Mouse (Mus musculus) neural tube, embryonic 11.5 days (tissue): Measurements from ENCODE around the gene Gm20431. TPM values are rescaled to one million over a fixed set of nuclear protein-coding genes. Genes with fewer than 3 reads are reported as not detected.
A peak's percentile ranks its signal among the peaks of the same experiment; 100 is the strongest.

Source experiments
- ATAC-seq: fragments of 200-750 bp; cut with Nextera tagmentation; 2 replicates; pipeline ENCODE4 v1.8.0; 2017; ENCODE audit warnings: moderate number of reproducible peaks, mild to moderate bottlenecking, moderate TSS enrichment, moderate library complexity; ENCODE audit not compliant: insufficient read depth, low FRiP score, low TSS enrichment
- DNase-seq: peaks from one replicate; pipeline ENCODE4 v3.0.0-alpha.2; 2015; ENCODE audit warnings: low spot score
- H3K27ac ChIP-seq: fragments of 300-500 bp; sonication (generic); 2 replicates; pipeline ENCODE4 v1.5.1; 2014; ENCODE audit warnings: low read depth, mild to moderate bottlenecking, low read length
- H3K27me3 ChIP-seq: fragments of 300-500 bp; sonication (generic); 2 replicates; pipeline ENCODE4 v1.6.1; 2014; ENCODE audit warnings: mild to moderate bottlenecking, low read length, mixed read lengths; ENCODE audit not compliant: control insufficient read depth, insufficient read depth
- H3K36me3 ChIP-seq: fragments of 300-500 bp; sonication (generic); 2 replicates; pipeline ENCODE4 v1.6.1; 2014; ENCODE audit warnings: mild to moderate bottlenecking, low read length, moderate library complexity, mixed read lengths; ENCODE audit not compliant: control insufficient read depth, insufficient read depth
- H3K4me1 ChIP-seq: fragments of 300-500 bp; sonication (generic); 2 replicates; pipeline ENCODE4 v1.6.1; 2014; ENCODE audit warnings: low read length, mixed read lengths; ENCODE audit not compliant: control insufficient read depth, insufficient read depth
- H3K4me2 ChIP-seq: fragments of 300-500 bp; sonication (generic); 2 replicates; pipeline ENCODE4 v1.6.1; 2014; ENCODE audit warnings: low read depth, mild to moderate bottlenecking, moderate library complexity
- H3K4me3 ChIP-seq: fragments of 300-500 bp; sonication (generic); 2 replicates; pipeline ENCODE4 v1.5.1; 2014; ENCODE audit warnings: low read depth, low read length
- H3K9ac ChIP-seq: fragments of 300-500 bp; sonication (generic); 2 replicates; pipeline ENCODE4 v1.6.1; 2014; ENCODE audit warnings: mild to moderate bottlenecking, low read length
- H3K9me3 ChIP-seq: fragments of 300-500 bp; sonication (generic); 2 replicates; pipeline ENCODE4 v1.6.1; 2016; ENCODE audit warnings: low read length; ENCODE audit not compliant: control insufficient read depth
- WGBS: fragments of 180-500 bp; shearing (Covaris S2); extraction: QIAGEN DNeasy Blood & Tissue Kit; methylation state at CpG from one replicate; pipeline ENCODE4 v1.1.7; 2014; 5-methylcytosine and 5-hydroxymethylcytosine counted together
- polyA plus RNA-seq: library from polyadenylated mRNA; unstranded; fragments of >200 nt; fragmentation: Nextera tagmentation; extraction: Ambion mirVana; gene quantifications from 2 replicates; pipeline ENCODE4 v1.2.1, GENCODE M21; 2014

Gene Gm20431
- polyA plus RNA-seq, 1 experiment from 2014 or later, result not detected

DNA sequence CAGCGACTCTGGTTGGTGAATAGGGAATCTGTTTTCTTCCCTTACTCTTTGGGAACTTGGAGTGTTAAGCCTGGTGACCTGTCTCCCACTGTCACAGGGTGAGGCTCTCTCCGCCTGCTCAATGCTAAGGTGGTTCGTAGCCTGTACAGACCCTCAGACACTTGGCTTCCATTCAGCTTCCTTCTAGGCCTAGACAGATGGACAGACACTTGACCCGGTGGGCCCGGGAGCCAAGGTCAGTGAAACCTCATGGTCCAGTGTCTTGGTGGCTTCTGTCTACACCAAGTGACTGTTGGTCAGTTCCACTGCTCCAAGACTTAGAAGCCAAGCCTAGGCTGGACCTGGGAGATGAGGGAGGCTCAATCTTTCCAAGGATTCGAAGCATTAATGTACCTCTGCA lies 30.1 kb upstream of the Gm20431 start:
- no peak for DNase-seq
- Histone ChIP-seq H3K9ac (no peak overlapping the region), H3K4me2 (no peak overlapping the region), H3K4me1 (peaks cover 8% of the 10 kb centered on the region), H3K27ac (no peak overlapping the region), H3K36me3 (no peaks in the 10 kb centered on the region), H3K4me3 (no peak overlapping the region), H3K27me3 (peaks cover 33% of the 10 kb centered on the region), H3K9me3 (no peaks in the 10 kb centered on the region)
- WGBS, result 88% methylated on average over 6 of the region's 6 CpGs
- no peak for ATAC-seq

DNA sequence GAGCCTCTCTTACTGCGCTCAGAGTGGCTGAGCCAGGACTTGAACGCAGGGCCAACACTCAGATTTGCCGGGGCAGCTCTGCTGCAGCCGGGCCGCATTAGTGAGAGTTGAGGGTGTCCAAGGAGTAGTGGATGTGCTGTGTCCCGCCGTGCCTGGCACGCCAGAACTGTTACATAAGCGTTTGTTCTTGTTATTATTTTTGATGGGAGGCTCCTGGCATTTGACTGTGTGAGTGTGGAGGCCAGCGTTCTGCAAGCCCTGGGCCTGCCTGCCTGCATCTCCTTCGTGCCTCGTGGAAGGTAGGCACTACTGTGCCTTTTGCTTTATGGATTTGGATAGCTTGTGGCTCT lies 29.6 kb upstream of the Gm20431 start:
- Histone ChIP-seq H3K4me3 (no peak overlapping the region), H3K4me2 (no peak overlapping the region), H3K27ac (no peak overlapping the region), H3K4me1 (peaks cover 8% of the 10 kb centered on the region), H3K9ac (no peak overlapping the region), H3K36me3 (no peaks in the 10 kb centered on the region), H3K9me3 (no peaks in the 10 kb centered on the region), H3K27me3 (peaks cover 33% of the 10 kb centered on the region)
- DNase-seq (no peak), ATAC-seq (no peak)
- 84% methylated on average over 12 of the region's 12 CpGs for WGBS

DNA sequence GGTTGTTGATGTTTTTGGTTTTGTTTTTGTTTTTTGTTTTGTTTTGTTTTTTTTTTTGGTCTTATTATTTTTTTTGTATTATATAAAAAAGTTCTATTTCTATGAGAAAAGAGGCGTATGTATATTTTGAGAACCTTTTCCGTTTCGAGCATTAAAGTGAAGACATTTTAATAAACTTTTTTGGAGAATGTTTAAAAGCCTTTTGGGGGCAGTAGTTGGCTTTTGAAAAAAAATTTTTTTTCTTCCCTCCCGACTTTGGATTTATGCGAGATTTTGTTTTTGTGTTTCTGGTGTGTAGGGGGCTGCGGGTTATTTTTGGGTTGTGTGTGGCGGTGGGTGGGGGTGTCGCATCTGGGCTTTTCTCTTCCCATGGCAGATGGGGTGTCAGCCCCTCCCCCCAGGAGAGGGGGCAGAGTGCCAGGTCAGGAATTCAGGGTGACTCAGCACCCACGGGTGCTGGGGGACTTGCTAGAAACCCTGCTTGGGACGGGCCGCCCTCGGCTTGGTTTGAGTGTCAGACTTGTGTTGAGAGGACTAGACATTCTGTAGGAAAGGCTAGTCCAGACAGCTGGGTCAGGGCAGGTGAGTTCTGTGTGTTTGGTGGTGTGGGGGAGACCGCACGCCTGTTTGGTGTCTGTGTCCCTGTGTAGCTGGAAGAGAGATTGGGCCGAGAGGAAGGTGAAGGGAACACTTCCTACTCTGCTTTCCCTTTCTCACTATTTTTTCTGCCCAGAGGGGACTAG lies 29.1 kb upstream of the Gm20431 start:
- DNase-seq (no peak), ATAC-seq (no peak)
- H3K27me3 ChIP-seq, result peaks cover 35% of the 10 kb centered on the region
- no peak overlapping the region for H3K27ac ChIP-seq
- H3K36me3 ChIP-seq, result no peaks in the 10 kb centered on the region
- peaks cover 8% of the 10 kb centered on the region for H3K4me1 ChIP-seq
- peak overlapping the region; percentile 46; the same call in 1 of the 2 replicates for H3K4me3 ChIP-seq
- WGBS, result 58% methylated on average over 15 of the region's 15 CpGs
- H3K4me2 ChIP-seq, result peak overlapping the region; percentile 87
- no peak overlapping the region for H3K9ac ChIP-seq
- H3K9me3 ChIP-seq, result no peaks in the 10 kb centered on the region

DNA sequence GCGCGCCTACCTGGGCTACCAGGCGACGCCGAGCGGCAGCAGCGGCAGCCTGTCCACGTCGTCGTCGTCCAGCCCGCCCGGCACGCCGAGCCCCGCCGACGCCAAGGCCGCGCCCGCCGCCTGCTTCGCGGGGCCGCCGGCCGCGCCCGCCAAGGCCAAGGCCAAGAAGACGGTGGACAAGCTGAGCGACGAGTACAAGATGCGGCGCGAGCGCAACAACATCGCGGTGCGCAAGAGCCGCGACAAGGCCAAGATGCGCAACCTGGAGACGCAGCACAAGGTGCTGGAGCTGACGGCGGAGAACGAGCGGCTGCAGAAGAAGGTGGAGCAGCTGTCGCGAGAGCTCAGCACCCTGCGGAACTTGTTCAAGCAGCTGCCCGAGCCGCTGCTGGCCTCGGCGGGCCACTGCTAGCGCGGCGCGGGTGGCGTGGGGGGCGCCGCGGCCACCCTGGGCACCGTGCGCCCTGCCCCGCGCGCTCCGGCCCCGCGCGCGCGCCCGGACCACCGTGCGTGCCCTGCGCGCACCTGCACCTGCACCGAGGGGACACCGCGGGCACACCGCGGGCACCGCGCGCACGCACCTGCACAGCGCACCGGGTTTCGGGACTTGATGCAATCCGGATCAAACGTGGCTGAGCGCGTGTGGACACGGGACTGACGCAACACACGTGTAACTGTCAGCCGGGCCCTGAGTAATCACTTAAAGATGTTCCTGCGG lies 28.4 kb upstream of the Gm20431 start, which contains the start of gene Tmem189:
Gene Tmem189 (minus strand): TSS at position 322 of the 718 bp plus-strand sequence.
- H3K4me2 ChIP-seq, result peak within 1 kb of the TSS; percentile 87
- no peak within 1 kb of the TSS for H3K27ac ChIP-seq
- peak within 1 kb of the TSS; percentile 46 for H3K4me3 ChIP-seq
- under 1% methylated on average over 84 of the region's 99 CpGs for WGBS
- H3K36me3 ChIP-seq, result no peaks in the 10 kb centered on the region
- peaks cover 8% of the 10 kb centered on the region for H3K4me1 ChIP-seq
- no peaks in the 10 kb centered on the region for H3K9me3 ChIP-seq
- H3K27me3 ChIP-seq, result peaks cover 37% of the 10 kb centered on the region
- H3K9ac ChIP-seq, result peak within 1 kb of the TSS; percentile 60
- ATAC-seq (no peak), DNase-seq (peak; percentile 70)

DNA sequence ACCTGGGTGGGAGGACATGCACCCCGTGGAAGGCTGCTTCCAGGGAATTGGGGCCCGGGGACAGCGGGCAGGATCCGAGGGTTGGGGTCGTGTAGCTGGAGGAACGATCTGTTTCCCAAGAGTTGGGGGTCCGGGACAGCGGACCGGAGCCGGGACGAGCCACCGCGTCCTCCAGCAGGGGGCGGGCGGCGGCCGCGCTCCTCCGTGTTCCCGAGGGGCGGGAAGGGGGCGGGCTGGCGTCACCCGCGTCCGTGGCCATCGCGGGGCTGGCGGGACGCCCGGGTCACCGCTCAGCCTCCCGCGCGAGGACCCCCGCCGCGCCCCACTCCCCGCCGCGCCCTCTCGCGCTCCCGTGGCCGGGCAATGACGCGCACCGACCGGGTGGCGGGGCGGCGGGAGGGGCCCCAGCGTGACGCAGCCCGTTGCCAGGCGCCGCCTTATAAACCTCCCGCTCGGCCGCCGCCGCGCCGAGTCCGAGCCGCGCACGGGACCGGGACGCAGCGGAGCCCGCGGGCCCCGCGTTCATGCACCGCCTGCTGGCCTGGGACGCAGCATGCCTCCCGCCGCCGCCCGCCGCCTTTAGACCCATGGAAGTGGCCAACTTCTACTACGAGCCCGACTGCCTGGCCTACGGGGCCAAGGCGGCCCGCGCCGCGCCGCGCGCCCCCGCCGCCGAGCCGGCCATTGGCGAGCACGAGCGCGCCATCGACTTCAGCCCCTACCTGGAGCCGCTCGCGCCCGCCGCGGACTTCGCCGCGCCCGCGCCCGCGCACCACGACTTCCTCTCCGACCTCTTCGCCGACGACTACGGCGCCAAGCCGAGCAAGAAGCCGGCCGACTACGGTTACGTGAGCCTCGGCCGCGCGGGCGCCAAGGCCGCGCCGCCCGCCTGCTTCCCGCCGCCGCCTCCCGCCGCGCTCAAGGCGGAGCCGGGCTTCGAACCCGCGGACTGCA lies 27.5 kb upstream of the Gm20431 start, which contains the start of gene Cebpb:
Gene Cebpb (plus strand): TSS at position 418 of the 954 bp plus-strand sequence.
- 1% methylated on average over 94 of the region's 147 CpGs for WGBS
- H3K4me2 ChIP-seq, result peak within 1 kb of the TSS; percentile 87
- no peaks in the 10 kb centered on the region for H3K9me3 ChIP-seq
- DNase-seq (peak; percentile 68), ATAC-seq (peak; percentile 42)
- no peaks in the 10 kb centered on the region for H3K36me3 ChIP-seq
- H3K9ac ChIP-seq, result peak within 1 kb of the TSS; percentile 60
- peaks cover 8% of the 10 kb centered on the region for H3K4me1 ChIP-seq
- H3K27me3 ChIP-seq, result peaks cover 37% of the 10 kb centered on the region
- no peak within 1 kb of the TSS for H3K27ac ChIP-seq
- H3K4me3 ChIP-seq, result peak within 1 kb of the TSS; percentile 46

DNA sequence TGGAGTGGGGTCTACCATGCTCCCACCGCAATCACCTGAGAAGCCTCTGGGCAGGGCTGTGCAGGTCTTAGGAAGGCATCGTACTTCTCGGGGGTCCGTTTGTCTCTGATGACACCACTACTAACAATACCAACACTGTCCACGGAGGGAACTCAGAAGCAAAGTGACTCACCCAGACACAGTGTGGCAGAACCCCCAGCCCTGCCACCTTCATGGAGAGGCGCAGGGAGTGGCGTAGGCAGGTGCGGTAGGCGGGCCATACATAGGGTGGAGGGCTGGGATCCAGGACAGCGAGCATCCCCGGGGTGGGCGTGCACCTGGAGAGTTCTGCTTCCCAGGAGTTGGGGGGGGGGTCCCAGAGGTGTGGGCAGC lies 26.8 kb upstream of the Gm20431 start:
- no peaks in the 10 kb centered on the region for H3K9me3 ChIP-seq
- H3K4me3 ChIP-seq, result peak overlapping the region; percentile 46
- peak; percentile 24; the same call in 1 of the 2 replicates for ATAC-seq
- H3K27me3 ChIP-seq, result peaks cover 37% of the 10 kb centered on the region
- no peaks in the 10 kb centered on the region for H3K36me3 ChIP-seq
- no peak overlapping the region for H3K9ac ChIP-seq
- H3K27ac ChIP-seq, result no peak overlapping the region
- peak overlapping the region; percentile 87 for H3K4me2 ChIP-seq
- H3K4me1 ChIP-seq, result peaks cover 8% of the 10 kb centered on the region
- WGBS, result 29% methylated on average over 12 of the region's 12 CpGs
- no peak for DNase-seq

DNA sequence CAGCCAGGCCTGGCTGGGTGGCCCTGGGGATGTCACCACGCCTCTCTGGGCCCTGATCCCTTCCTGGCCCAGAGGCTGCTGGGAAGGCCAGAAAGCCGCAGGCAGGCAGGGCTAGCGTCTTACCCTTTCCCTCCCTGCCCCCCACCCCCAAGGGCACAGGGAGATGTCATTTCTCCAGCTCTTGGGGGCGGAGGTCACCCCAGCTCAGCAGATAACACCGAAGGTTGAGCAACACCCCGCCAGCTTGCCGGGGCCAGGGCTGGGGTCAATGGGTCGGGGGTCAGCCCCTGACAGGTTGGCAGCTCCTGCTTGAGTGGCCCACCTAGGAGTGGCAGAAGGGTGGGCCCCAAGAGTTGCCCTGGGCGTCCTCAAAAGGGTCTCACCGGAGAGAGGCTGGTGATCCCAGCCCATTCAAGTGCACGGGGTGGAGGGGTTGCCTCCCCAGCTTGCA lies 26.4 kb upstream of the Gm20431 start:
- ATAC-seq, result 0 out of 2 replicates have a peak, but pooled peaks have one; percentile 16
- H3K9me3 ChIP-seq, result no peaks in the 10 kb centered on the region
- H3K4me3 ChIP-seq, result no peak overlapping the region
- peaks cover 37% of the 10 kb centered on the region for H3K27me3 ChIP-seq
- H3K27ac ChIP-seq, result no peak overlapping the region
- DNase-seq, result no peak
- no peak overlapping the region for H3K4me2 ChIP-seq
- no peaks in the 10 kb centered on the region for H3K36me3 ChIP-seq
- no peak overlapping the region for H3K9ac ChIP-seq
- peaks cover 8% of the 10 kb centered on the region for H3K4me1 ChIP-seq
- 57% methylated on average over 11 of the region's 11 CpGs for WGBS

DNA sequence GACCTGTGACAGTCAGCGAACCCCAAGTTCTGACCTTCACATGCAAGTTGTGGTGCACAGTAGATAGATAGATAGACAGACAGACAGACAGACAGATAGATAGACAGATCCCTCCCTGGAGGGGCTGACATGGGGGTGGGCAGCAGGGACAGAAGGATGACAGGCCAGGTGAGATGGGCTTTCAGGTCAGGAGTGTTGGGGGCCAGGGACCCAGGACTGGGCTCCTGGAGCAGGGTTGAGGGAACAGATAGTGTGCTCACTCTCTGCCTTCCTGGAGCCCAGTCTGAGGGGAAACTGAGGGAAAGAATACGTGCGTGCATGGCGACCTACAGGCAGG lies 25.9 kb upstream of the Gm20431 start:
- H3K4me2 ChIP-seq, result no peak overlapping the region
- H3K4me3 ChIP-seq, result no peak overlapping the region
- H3K4me1 ChIP-seq, result peaks cover 8% of the 10 kb centered on the region
- H3K9ac ChIP-seq, result no peak overlapping the region
- H3K27ac ChIP-seq, result no peak overlapping the region
- ATAC-seq, result no peak
- 94% methylated on average over 4 of the region's 4 CpGs for whole genome bisulfite sequencing
- no peaks in the 10 kb centered on the region for H3K9me3 ChIP-seq
- no peaks in the 10 kb centered on the region for H3K36me3 ChIP-seq
- H3K27me3 ChIP-seq, result peaks cover 37% of the 10 kb centered on the region
- no peak for DNase-seq
